Mouse (Mus musculus): ENCODE measurements around the gene Itga6. TPM values are rescaled to one million over a fixed set of nuclear protein-coding genes. Genes with fewer than 3 reads are reported as not detected.
A peak's percentile ranks its signal among the peaks of the same experiment; 100 is the strongest.

Gene Itga6
- total and polyA plus RNA-seq, 3 experiments: 1.0 to 2.7 TPM; not detected in 1

DNA sequence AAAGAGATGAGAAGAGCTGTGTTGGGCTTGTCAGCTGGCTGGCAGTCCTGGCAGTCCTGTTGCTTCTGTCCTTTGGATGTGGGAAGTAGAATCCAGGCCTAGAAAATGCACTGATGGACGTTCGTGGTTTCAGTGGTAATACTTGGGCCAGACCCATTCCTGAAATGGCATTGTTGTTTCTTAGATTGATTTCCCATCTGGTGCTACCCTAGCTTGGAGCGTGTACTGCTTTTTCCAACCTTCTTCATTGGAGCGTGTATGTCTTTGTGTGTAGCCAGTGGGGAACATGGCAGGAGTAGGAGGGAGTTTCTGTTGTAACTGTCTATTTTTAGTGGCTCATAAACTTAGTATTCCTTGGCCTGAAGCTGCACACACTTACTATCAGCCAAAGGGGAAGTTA is 10.3 kb downstream of the Itga6 start:
- Histone ChIP-seq H3K9ac (ENCODE audit: control insufficient read depth, low read depth, low read length, poor library complexity, severe bottlenecking) (no peak overlapping the region), H3K4me1 (ENCODE audit: control insufficient read depth in 1 of 2, insufficient read depth in 2 of 2, low read length in 2 of 2) (peaks cover 3 to 33% of the 10 kb centered on the region in 2 experiments), H3K79me2 (ENCODE audit: control insufficient read depth, insufficient read depth, low read length, poor library complexity) (no peaks in the 10 kb centered on the region), H3K9me3 (replicated peaks; ENCODE audit: insufficient read depth, low read length) (no peaks in the 10 kb centered on the region), H3K4me3 (ENCODE audit: control insufficient read depth in 1 of 2, insufficient read depth in 1 of 2, low read depth in 2 of 2, low read length in 2 of 2) (no peak overlapping the region), H3K36me3 (ENCODE audit: control insufficient read depth in 1 of 2, insufficient read depth in 2 of 2, low read length in 2 of 2) (peaks cover 0 to 18% of the 10 kb centered on the region in 2 experiments; a peak in 2 of 4 replicates), H3K27me3 (ENCODE audit: control insufficient read depth in 1 of 2, insufficient read depth in 2 of 2, low read length in 2 of 2) (0 out of 4 replicates have a peak, but pooled peaks cover 0 to 3% of the 10 kb centered on the region in 2 experiments), H3K27ac (ENCODE audit: control insufficient read depth, low read depth, low read length) (no peak overlapping the region)
- no peak for TF ChIP-seq CTCF (IDR thresholded peaks at IDR 0.05 in 2 of 3, conservative IDR thresholded peaks at IDR 0.05 in 1 of 3; ENCODE audit: control insufficient read depth in 1 of 3, insufficient read depth in 1 of 3, low read depth in 2 of 3, low read length in 3 of 3, poor library complexity in 1 of 3, severe bottlenecking in 1 of 3)
- no peak for TF ChIP-seq ZKSCAN1 (IDR thresholded peaks at IDR 0.05; ENCODE audit: low read depth, low read length)
- TF ChIP-seq NRF1 (IDR thresholded peaks at IDR 0.05; ENCODE audit: insufficient read depth, low read depth, low read length, poor library complexity, severe bottlenecking): no peak
- no peak for TF ChIP-seq KAT2A (conservative IDR thresholded peaks at IDR 0.05; ENCODE audit: low read depth, low read length)
- no peak for TF ChIP-seq RCOR1 (IDR thresholded peaks at IDR 0.05; ENCODE audit: low read depth, low read length)
- TF ChIP-seq GABPA (IDR thresholded peaks at IDR 0.05; ENCODE audit: low read depth, low read length): no peak
- no peak for TF ChIP-seq SMC3 (IDR thresholded peaks at IDR 0.05; ENCODE audit: low read depth, low read length)
- TF ChIP-seq CHD1 (IDR thresholded peaks at IDR 0.05; ENCODE audit: low read depth, low read length): no peak
- TF ChIP-seq ZNF384 (IDR thresholded peaks at IDR 0.05; ENCODE audit: low read depth, low read length): no peak
- TF ChIP-seq MAZ (IDR thresholded peaks at IDR 0.05; ENCODE audit: low read depth, low read length): no peak
- DNase-seq (ENCODE audit: low read depth, low spot score): peak; percentile 18

GRCm38 (mm10) chr2:71757098-71757497 is 11.7 kb downstream of the Itga6 start:
- Histone ChIP-seq H3K79me2 (ENCODE audit: control insufficient read depth, insufficient read depth, low read length, poor library complexity) (no peaks in the 10 kb centered on the region), H3K27ac (ENCODE audit: control insufficient read depth, low read depth, low read length) (no peak overlapping the region), H3K9me3 (replicated peaks; ENCODE audit: insufficient read depth, low read length) (no peaks in the 10 kb centered on the region), H3K4me1 (ENCODE audit: control insufficient read depth in 1 of 2, insufficient read depth in 2 of 2, low read length in 2 of 2) (peaks cover 3 to 26% of the 10 kb centered on the region in 2 experiments), H3K27me3 (ENCODE audit: control insufficient read depth in 1 of 2, insufficient read depth in 2 of 2, low read length in 2 of 2) (0 out of 4 replicates have a peak, but pooled peaks cover 0 to 3% of the 10 kb centered on the region in 2 experiments), H3K9ac (ENCODE audit: control insufficient read depth, low read depth, low read length, poor library complexity, severe bottlenecking) (no peak overlapping the region), H3K36me3 (ENCODE audit: control insufficient read depth in 1 of 2, insufficient read depth in 2 of 2, low read length in 2 of 2) (peaks cover 0 to 12% of the 10 kb centered on the region in 2 experiments; a peak in 2 of 4 replicates), H3K4me3 (ENCODE audit: control insufficient read depth in 1 of 2, insufficient read depth in 1 of 2, low read depth in 2 of 2, low read length in 2 of 2) (no peak overlapping the region)
- peak; percentile 71 for DNase-seq (ENCODE audit: low read depth, low spot score)
- TF ChIP-seq POLR2A (IDR thresholded peaks at IDR 0.05; ENCODE audit: control insufficient read depth in 1 of 2, insufficient read depth in 1 of 2, low read depth in 1 of 2, low read length in 2 of 2, poor library complexity in 1 of 2): no peak
- TF ChIP-seq TCF12 (IDR thresholded peaks at IDR 0.05; ENCODE audit: low read depth, low read length): no peak
- peak; percentile 25 to 32; a peak in 2 of 4 replicates for TF ChIP-seq EP300 (IDR thresholded peaks at IDR 0.05; ENCODE audit: low read depth in 1 of 2, low read length in 2 of 2)
- TF ChIP-seq UBTF (IDR thresholded peaks at IDR 0.05; ENCODE audit: borderline replicate concordance, insufficient read depth, low read depth, low read length): no peak
- TF ChIP-seq TAL1 (IDR thresholded peaks at IDR 0.05; ENCODE audit: low read length): peak; percentile 47
- TF ChIP-seq POLR2AphosphoS2 (IDR thresholded peaks at IDR 0.05; ENCODE audit: low read length): no peak
- TF ChIP-seq RAD21 (IDR thresholded peaks at IDR 0.05; ENCODE audit: low read depth, low read length): no peak
- no peak for TF ChIP-seq GABPA (IDR thresholded peaks at IDR 0.05; ENCODE audit: low read depth, low read length)
- TF ChIP-seq ETS1 (IDR thresholded peaks at IDR 0.05; ENCODE audit: low read depth, low read length): peak; percentile 47; the same call in 1 of the 2 replicates
